Mouse (Mus musculus): ENCODE data around the gene Stx1a. TPM values are rescaled to one million over a fixed set of nuclear protein-coding genes. Genes with fewer than 3 reads are reported as not detected.

Gene Stx1a
- polyA plus RNA-seq, 1 experiment from 2014 or later, result 13.8 TPM

DNA sequence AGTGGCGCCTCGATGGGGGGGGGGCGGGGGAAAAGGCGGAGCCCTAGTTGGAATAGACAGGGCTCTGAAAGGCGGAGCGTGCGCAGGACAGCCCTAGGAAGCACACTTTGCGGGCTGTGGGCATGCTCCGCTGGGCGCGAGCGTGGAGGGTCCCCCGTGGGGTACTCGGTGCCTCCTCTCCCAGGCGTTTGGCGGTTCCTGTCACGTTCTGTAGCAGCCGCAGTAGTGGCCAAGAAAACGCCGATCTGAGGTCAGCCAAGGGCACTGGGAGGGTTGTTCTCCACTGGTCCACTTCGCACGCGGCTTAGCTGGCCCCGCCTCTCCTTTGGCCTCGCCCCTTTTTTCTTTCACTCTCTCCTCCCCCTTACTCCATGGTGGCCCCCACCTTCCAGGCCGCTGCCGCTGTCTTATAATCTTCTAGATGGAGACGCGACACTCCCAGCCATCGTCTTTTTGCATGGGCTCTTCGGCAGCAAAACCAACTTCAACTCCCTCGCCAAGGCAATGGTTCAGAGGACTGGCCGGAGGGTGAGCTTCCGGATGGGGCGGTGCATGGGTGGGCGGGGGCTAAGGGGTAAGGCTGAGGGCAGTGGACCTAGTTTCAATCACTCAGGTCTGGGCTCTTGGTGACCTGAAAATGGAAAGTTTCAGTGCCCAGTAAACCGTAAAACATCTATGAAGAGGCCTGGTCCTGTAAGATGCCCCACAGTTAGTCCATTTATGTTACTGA is 13.5 kb upstream of the Stx1a start:
- H3K4me1 ChIP-seq, result peaks cover 43% of the 10 kb centered on the region
- H3K27ac ChIP-seq (replicated peaks), result peak overlapping the region; percentile 91
- peak; percentile 90 for DNase-seq (ENCODE audit: low spot score)
- peaks cover 14% of the 10 kb centered on the region for H3K27me3 ChIP-seq (replicated peaks; ENCODE audit: low read depth, poor library complexity, severe bottlenecking)
- no peaks in the 10 kb centered on the region for H3K36me3 ChIP-seq (replicated peaks)
- 1% methylated on average over 36 of the region's 37 CpGs for WGBS
- peak overlapping the region; percentile 75 for H3K4me3 ChIP-seq
- no peaks in the 10 kb centered on the region for H3K9me3 ChIP-seq

DNA sequence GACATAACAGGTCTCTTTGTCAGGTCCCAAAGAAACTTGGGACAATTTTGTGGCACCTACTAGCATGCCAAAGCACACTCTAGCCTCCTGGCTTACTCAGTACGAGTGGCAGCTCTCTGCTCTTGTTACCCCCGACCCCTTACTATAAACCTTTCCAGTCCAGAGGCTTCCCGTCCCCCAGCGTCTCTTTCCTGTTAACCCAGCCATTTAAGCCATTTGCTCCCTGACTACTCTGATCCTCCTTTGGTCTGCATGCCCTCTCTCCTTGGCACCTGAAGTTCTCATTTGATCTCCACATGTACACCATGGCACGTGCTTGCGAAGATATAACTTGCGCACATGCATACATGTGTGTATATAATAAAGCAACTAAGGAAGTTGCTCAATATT is 13.0 kb upstream of the Stx1a start:
- H3K4me3 ChIP-seq, result peak overlapping the region; percentile 75
- H3K27me3 ChIP-seq (replicated peaks; ENCODE audit: low read depth, poor library complexity, severe bottlenecking), result peaks cover 14% of the 10 kb centered on the region
- H3K36me3 ChIP-seq (replicated peaks), result no peaks in the 10 kb centered on the region
- peak overlapping the region; percentile 91 for H3K27ac ChIP-seq (replicated peaks)
- DNase-seq (ENCODE audit: low spot score), result no peak
- no peaks in the 10 kb centered on the region for H3K9me3 ChIP-seq
- WGBS, result 66% methylated on average over 7 of the region's 7 CpGs
- peaks cover 43% of the 10 kb centered on the region for H3K4me1 ChIP-seq

- Histone ChIP-seq H3K27ac (replicated peaks) (0 out of 2 replicates have a peak overlapping the region, but pooled peaks have one; percentile 2), H3K4me3 (peak overlapping the region; percentile 75; the same call in 1 of the 2 replicates), H3K4me1 (peaks cover 43% of the 10 kb centered on the region), H3K36me3 (replicated peaks) (no peaks in the 10 kb centered on the region), H3K9me3 (no peaks in the 10 kb centered on the region), H3K27me3 (replicated peaks; ENCODE audit: low read depth, poor library complexity, severe bottlenecking) (peaks cover 14% of the 10 kb centered on the region)
- DNase-seq (ENCODE audit: low spot score), result no peak
- 87% methylated on average over 25 of the region's 25 CpGs for WGBS
Measured at GRCm38 (mm10) chr5:135010841-135011743, 12.2 kb upstream of the Stx1a start.

DNA sequence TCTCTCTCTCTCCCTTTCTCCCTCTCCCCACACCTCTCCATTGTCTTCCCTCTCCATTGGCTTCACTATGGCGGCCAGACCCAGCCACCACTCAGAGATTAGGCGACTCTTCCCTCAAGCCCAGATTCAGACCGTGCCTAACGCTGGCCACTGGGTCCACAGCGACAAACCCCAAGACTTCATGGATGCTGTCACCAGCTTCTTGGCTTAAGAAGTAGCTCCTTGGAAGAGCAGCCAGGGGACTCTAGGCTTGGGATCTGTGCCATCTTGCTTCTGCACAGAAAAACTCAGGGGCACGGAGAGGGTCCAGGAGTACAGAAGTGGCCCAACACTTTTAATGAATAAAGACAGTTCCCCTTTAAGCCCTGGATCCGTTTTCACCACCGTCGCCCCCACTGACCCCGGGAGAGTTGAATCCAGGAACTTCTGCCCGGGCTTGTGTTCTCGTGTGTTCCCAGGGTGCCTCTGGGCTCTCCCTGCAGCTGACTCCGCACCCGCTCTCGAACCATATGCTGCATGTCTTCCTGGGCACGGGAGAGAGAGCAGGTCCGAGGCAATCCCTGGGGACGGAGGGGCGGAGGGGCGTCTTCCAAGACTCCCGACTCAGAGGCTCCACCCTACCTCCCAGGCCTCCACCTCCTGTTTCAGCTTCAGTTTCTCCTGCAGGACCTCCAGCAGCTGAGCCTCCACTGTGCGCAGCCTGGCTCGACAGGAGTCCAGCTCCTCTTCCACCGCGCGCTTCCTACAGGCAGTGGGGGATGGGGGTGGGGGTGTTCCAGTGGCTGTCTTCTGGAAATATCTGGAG is 11.3 kb upstream of the Stx1a start:
- no peaks in the 10 kb centered on the region for H3K9me3 ChIP-seq
- H3K27ac ChIP-seq (replicated peaks), result peak overlapping the region; percentile 70
- peaks cover 14% of the 10 kb centered on the region for H3K27me3 ChIP-seq (replicated peaks; ENCODE audit: low read depth, poor library complexity, severe bottlenecking)
- no peaks in the 10 kb centered on the region for H3K36me3 ChIP-seq (replicated peaks)
- peak overlapping the region; percentile 45 for H3K4me3 ChIP-seq
- 23% methylated on average over 26 of the region's 26 CpGs for WGBS
- peaks cover 43% of the 10 kb centered on the region for H3K4me1 ChIP-seq
- DNase-seq (ENCODE audit: low spot score), result peak; percentile 46

DNA sequence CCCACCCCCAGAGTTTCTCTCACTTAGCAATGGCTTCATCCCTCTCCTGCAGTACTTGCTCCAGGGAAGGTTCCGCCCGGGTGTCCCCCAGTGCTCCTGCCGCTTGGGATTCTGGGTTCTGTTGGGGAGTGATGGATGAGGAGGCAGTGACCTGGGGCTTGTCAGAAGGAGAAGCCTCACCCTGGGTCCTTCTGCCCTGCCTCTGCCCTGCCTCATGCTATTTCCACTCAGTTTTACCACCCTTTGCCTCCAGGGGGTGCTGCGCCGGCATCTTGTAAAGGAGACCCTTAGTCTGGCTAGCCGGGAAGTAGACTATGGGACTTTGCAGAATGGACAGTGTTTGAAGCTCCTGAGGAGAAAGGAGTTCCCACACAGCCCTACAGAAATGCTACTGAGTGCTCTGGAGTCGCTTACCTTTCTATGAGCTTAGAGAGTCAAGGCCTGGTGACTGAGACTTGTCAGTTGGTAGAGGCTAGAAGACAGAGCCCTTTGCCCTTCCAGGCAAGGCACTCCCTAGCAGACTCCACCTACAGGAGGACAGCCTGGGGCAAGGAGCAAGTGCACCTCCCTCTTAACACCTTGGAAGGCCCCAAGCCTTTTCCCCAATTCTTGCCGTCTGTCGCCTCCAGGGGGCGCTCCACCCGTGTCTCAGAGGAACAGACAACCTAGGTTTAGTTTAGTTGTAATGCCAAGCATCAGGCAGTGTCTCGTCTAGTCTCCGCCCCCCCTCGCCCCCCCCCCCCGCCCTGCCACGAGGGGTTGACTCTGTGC is 10.4 kb upstream of the Stx1a start:
- Histone ChIP-seq H3K36me3 (replicated peaks) (no peaks in the 10 kb centered on the region), H3K9me3 (no peaks in the 10 kb centered on the region), H3K27me3 (replicated peaks; ENCODE audit: low read depth, poor library complexity, severe bottlenecking) (peaks cover 14% of the 10 kb centered on the region), H3K4me1 (peaks cover 41% of the 10 kb centered on the region), H3K27ac (replicated peaks) (peak overlapping the region; percentile 70), H3K4me3 (peak overlapping the region; percentile 45)
- WGBS, result 5% methylated on average over 16 of the region's 16 CpGs
- DNase-seq (ENCODE audit: low spot score), result peak; percentile 82

GRCm38 (mm10) chr5:135015497-135015896 is 7.8 kb upstream of the Stx1a start:
- Histone ChIP-seq H3K4me3 (no peak overlapping the region), H3K27me3 (replicated peaks; ENCODE audit: low read depth, poor library complexity, severe bottlenecking) (peaks cover 14% of the 10 kb centered on the region), H3K36me3 (replicated peaks) (no peaks in the 10 kb centered on the region), H3K9me3 (no peaks in the 10 kb centered on the region), H3K4me1 (peaks cover 27% of the 10 kb centered on the region), H3K27ac (replicated peaks) (no peak overlapping the region)
- 14% methylated on average over 7 of the region's 7 CpGs for WGBS
- peak; percentile 83 for DNase-seq (ENCODE audit: low spot score)

- H3K4me3 ChIP-seq, result no peak overlapping the region
- WGBS, result 57% methylated on average over 4 of the region's 4 CpGs
- no peaks in the 10 kb centered on the region for H3K9me3 ChIP-seq
Measured at GRCm38 (mm10) chr5:135016224-135016759, 7.0 kb upstream of the Stx1a start.

DNA sequence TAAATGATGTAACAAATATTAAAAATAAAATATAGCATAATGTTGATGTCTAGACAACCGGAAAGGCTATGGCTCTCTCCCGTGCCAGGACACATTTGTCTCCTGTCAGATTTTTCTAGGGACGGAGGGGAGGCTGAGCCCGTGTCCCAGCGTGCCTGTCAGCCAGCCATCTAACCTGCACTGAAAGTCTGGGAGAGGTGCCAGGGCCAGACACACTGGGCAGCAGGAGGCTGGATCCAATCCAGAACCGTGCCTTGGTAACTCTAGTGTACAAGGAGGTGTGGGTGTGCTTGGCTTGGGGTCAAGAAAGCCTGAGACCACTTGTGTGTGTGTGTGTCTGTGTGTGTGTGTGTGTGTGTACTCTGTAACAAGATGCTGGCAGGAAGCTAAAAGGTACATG is 1.5 kb upstream of the Stx1a start:
- WGBS, result 80% methylated on average over 6 of the region's 6 CpGs
- H3K4me1 ChIP-seq, result peaks cover 36% of the 10 kb centered on the region
- no peak for DNase-seq (ENCODE audit: low spot score)
- no peak overlapping the region for H3K27ac ChIP-seq (replicated peaks)
- peaks cover 9% of the 10 kb centered on the region; the same call in 1 of the 2 replicates for H3K27me3 ChIP-seq (replicated peaks; ENCODE audit: low read depth, poor library complexity, severe bottlenecking)
- H3K4me3 ChIP-seq, result no peak overlapping the region
- no peaks in the 10 kb centered on the region for H3K9me3 ChIP-seq
- H3K36me3 ChIP-seq (replicated peaks), result no peaks in the 10 kb centered on the region

More at GRCm38 (mm10) chr5:135016224-135016759, 7.0 kb upstream of the Stx1a start:
- Histone ChIP-seq H3K36me3 (replicated peaks) (no peaks in the 10 kb centered on the region), H3K27me3 (replicated peaks; ENCODE audit: low read depth, poor library complexity, severe bottlenecking) (peaks cover 12% of the 10 kb centered on the region), H3K27ac (replicated peaks) (no peak overlapping the region), H3K4me1 (peaks cover 19% of the 10 kb centered on the region)
- no peak for DNase-seq (ENCODE audit: low spot score)

- H3K4me1 ChIP-seq, result peaks cover 50% of the 10 kb centered on the region
- H3K27ac ChIP-seq (replicated peaks), result no peak overlapping the region
- H3K4me3 ChIP-seq, result peak overlapping the region; percentile 85
- H3K36me3 ChIP-seq (replicated peaks), result peaks cover 3% of the 10 kb centered on the region; the same call in 1 of the 2 replicates
- no peaks in the 10 kb centered on the region for H3K9me3 ChIP-seq
- DNase-seq (ENCODE audit: low spot score), result peak; percentile 41
- H3K27me3 ChIP-seq (replicated peaks; ENCODE audit: low read depth, poor library complexity, severe bottlenecking), result peaks cover 9% of the 10 kb centered on the region; the same call in 1 of the 2 replicates
- WGBS, result 75% methylated on average over 11 of the region's 11 CpGs
Measured at GRCm38 (mm10) chr5:135024665-135025224, 1.5 kb downstream of the Stx1a start.

DNA sequence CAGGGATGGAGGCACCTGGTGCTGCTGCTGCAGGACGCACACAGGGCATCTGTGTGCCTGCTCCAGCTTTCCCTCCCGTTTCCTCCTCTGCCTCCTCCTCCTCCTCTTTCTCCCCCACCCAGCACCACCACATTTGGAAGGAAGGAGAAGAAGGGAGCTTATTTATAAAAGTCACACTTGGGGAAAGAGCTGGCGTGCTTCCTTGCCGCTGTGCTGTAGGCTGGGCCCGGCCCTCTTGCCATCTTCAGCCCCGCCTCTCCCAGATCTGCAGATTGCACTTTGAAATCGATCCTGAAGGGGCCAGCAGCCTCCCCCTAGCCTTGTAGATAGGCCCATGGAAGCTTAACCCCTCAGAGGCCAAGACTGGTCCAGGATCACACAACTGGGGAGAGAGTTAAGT is 2.6 kb downstream of the Stx1a start:
- DNase-seq (ENCODE audit: low spot score), result peak; percentile 50
- Histone ChIP-seq H3K27ac (replicated peaks) (peak overlapping the region; percentile 59; the same call in 1 of the 2 replicates), H3K4me1 (peaks cover 50% of the 10 kb centered on the region), H3K27me3 (replicated peaks; ENCODE audit: low read depth, poor library complexity, severe bottlenecking) (peaks cover 9% of the 10 kb centered on the region; the same call in 1 of the 2 replicates), H3K36me3 (replicated peaks) (peaks cover 5% of the 10 kb centered on the region; the same call in 1 of the 2 replicates), H3K4me3 (peak overlapping the region; percentile 19), H3K9me3 (no peaks in the 10 kb centered on the region)
- 23% methylated on average over 7 of the region's 7 CpGs for WGBS
